ENCODE assay signal across 31 mouse cellular contexts in the genomic region with DNA sequence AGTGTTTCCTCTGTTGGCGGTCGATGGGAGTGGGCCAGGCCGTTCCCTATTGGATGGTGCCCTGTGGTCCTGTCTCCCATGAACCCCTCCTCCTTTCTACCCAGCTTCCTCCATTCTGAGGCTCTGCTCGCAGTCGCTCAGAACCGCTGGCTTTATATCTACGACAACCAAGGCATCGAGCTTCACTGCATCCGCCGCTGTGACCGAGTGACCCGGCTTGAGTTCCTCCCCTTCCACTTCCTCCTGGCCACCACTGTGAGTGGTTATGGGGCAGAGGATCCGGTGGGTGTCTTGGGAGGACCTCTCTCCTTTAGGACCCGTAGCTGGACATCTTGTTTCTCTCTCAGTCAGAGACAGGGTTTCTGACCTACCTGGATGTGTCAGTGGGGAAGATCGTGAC.
"Had no signal": no experiment of that assay in that cellular context is flagged by ENCODE, and none has a peak within 500 bp of the region (broad histone marks: within the 10 kb centered on the region; RNA-seq: fewer than 3 reads in every experiment).

No protein-coding gene starts in this region.

- H3K27ac ChIP-seq: limb, embryonic 10.5 days; limb, embryonic 12.5 days; limb, embryonic 13.5 days; limb, embryonic 15.5 days; liver, embryonic 12.5 days; liver, embryonic 13.5 days; liver, embryonic 14.5 days; liver, embryonic 15.5 days; lung, embryonic 15.5 days; macrophage; midbrain, embryonic 12.5 days; midbrain, embryonic 15.5 days; neural tube, embryonic 12.5 days; neural tube, embryonic 13.5 days had no signal

- H3K4me3 ChIP-seq: limb, embryonic 10.5 days; limb, embryonic 12.5 days; limb, embryonic 13.5 days; limb, embryonic 15.5 days; liver, embryonic 12.5 days; liver, embryonic 13.5 days; liver, embryonic 15.5 days; lung, embryonic 15.5 days; megakaryocyte, embryonic 14.5 days; midbrain, embryonic 12.5 days; midbrain, embryonic 15.5 days; myocyte; neural tube, embryonic 12.5 days; neural tube, embryonic 13.5 days had no signal

- ATAC-seq: liver, embryonic 12.5 days; liver, postnatal 0 days; lung, postnatal 0 days; midbrain, embryonic 15.5 days; midbrain, embryonic 16.5 days had no signal

- H3K27me3 ChIP-seq: limb, embryonic 12.5 days; limb, embryonic 13.5 days; limb, embryonic 15.5 days; liver, embryonic 12.5 days; liver, embryonic 13.5 days; liver, embryonic 15.5 days; lung, embryonic 15.5 days; megakaryocyte, embryonic 14.5 days; midbrain, embryonic 12.5 days; midbrain, embryonic 15.5 days; neural tube, embryonic 12.5 days; neural tube, embryonic 13.5 days had no signal

- H3K9me3 ChIP-seq: limb, embryonic 10.5 days; limb, embryonic 12.5 days; limb, embryonic 13.5 days; limb, embryonic 15.5 days; liver, embryonic 12.5 days; liver, embryonic 13.5 days; liver, embryonic 15.5 days; lung, embryonic 15.5 days; megakaryocyte, embryonic 14.5 days; midbrain, embryonic 12.5 days; midbrain, embryonic 15.5 days; neural tube, embryonic 12.5 days; neural tube, embryonic 13.5 days had no signal

- DNase-seq: left cerebral cortex, postnatal 4 days; liver; liver, embryonic 13.5 days; liver, postnatal 0 days; lung, adult 18-20 months; lung, adult 2 months; lung, embryonic 14.5 days; lung, postnatal 10 days; lung, postnatal 14 days; lung, postnatal 36 days; lung, postnatal 4 days; midbrain, embryonic 14.5 days had no signal

- H3K9ac ChIP-seq: limb, embryonic 12.5 days; limb, embryonic 13.5 days; limb, embryonic 15.5 days; liver, embryonic 12.5 days; liver, embryonic 13.5 days; liver, embryonic 14.5 days; liver, embryonic 15.5 days; liver, postnatal 0 days; lung, embryonic 14.5 days; lung, embryonic 15.5 days; midbrain, embryonic 12.5 days; midbrain, embryonic 15.5 days; neural tube, embryonic 12.5 days; neural tube, embryonic 13.5 days had no signal

- H3K4me2 ChIP-seq: limb, embryonic 12.5 days; limb, embryonic 13.5 days; limb, embryonic 15.5 days; liver, embryonic 11.5 days; liver, embryonic 12.5 days; liver, embryonic 13.5 days; liver, embryonic 15.5 days; lung, embryonic 14.5 days; lung, embryonic 15.5 days; midbrain, embryonic 11.5 days; midbrain, embryonic 12.5 days; midbrain, embryonic 15.5 days; neural tube, embryonic 12.5 days; neural tube, embryonic 13.5 days had no signal
